Mouse (Mus musculus): ENCODE data around the gene Atp4a.
A peak's percentile ranks its signal among the peaks of the same experiment; 100 is the strongest.
"Not testable (repeated sequence)": the region's sequence is repeated elsewhere in the genome, so short reads cannot be mapped to it uniquely, and the experiment has no call there.

Gene Atp4a

GRCm38 (mm10) chr7:30730064-30730722, 18.2 kb downstream of the Atp4a start:
- peak; percentile 27 to 39 for DNase-seq

- DNase-seq, result no peak
Measured at GRCm38 (mm10) chr7:30736211-30736610, 24.2 kb downstream of the Atp4a start.

DNA sequence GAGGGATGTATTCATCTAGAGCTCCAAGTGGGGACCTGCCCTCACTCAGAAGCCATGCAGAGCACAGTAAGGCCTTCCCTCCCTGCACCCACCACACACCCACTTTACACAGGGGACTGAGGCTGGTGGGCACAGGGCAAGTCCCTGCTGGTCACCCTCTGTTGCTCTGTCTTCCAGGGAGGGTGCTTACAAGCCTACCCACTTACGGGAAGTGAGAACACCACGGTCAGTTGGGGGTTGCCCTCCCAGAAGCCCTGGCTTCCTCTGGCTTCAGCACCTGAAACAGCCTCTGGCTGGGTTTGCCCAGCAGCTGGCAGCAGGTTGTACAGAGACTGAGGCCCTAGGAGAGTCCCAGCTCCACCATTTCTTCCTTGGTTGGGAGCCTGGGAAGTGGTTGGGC, 30.6 kb downstream of the Atp4a start:
- not testable (repeated sequence) for DNase-seq

DNA sequence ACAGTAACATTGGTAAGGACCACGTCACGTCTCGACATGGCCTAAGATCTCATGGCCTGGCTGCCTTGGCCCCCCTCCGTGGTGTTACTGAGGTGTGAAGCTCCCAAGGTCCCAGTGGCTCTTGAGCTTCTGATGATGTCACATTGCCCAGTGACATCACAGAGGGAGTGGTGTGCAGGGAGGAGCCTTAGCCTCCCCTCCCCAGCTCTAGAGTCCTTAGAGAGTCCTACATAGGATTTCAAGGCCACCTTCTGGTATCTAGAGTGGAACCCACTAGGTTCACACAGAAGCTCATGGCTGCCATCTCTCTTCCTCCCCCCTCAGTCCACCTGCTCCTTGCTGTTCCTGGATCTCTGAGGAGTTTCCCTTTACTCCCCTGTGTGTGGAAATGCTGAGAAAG, 31.6 kb downstream of the Atp4a start, which contains the start of gene Gapdhs:
Gapdhs (minus strand) TSS at position 65 of the 400 bp plus-strand sequence.
- DNase-seq, result not testable (repeated sequence)

DNA sequence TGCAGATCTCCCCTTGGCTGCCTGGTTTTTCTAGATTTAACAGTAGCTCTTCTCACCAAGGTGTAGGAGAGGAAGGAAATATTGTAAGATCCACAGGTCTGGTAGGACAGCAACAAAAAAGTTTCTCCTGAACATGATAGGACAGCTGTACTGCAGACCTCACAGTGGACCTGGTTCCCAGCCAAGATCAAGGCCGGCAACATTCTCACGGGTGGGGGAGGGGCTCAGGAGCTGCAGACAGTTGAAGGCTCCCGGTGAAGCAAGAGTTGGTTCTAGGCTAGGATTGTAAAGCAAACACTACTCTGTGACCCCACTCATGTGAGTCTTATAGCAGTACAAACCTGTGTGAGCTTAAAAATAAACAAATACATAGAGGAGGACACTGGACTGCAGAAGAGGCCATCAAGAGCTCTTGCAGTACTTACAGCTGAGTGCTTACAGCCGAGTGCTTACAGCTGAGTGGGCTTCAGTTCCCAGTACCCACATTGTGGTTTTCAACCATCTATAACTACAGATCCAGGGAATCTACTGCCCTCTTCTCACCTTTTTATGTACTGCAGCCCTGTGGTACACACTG, 32.1 kb downstream of the Atp4a start:
- DNase-seq, result no peak

DNA sequence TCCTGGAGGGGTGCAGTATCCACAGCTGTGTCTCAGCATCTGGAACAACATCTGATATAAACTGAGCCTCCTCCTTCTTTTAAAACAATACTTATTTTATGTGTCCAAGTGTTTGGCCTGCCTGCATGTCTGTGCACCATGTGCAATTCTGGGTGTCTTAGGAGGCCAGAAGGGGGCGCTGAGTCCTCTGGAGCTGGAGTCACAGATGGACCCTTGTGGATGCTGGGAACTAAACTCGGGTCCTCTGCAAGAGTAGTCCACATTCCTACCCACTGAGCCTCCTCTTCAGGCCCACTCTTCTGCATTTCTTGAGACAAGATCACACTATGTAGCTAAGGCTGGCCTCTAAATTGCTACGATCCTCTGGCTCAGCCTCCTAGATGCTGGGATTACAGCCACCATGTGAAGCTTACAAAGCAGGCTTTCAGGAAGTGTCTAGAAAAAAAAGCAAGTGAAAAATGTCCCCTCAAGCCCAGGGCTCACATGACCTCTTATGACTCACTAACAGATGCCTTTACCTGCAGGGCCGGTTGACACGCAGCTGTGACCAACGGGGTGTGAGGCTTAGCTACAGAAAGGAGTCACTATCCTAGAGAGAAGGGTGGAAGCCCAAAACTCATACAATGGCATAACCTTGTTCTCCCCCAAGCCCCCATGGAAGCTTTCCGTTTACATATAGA, 35.7 kb downstream of the Atp4a start:
- no peak for DNase-seq

GRCm38 (mm10) chr7:30749824-30750606, 38.0 kb downstream of the Atp4a start:
- DNase-seq, result no peak

- DNase-seq, result no peak
Measured at GRCm38 (mm10) chr7:30751086-30751669, 39.2 kb downstream of the Atp4a start, which contains the start of gene Sbsn. Gene Sbsn (plus strand): TSS chr7:30751471.

GRCm38 (mm10) chr7:30757001-30757400, 45.0 kb downstream of the Atp4a start:
- DNase-seq, result no peak

DNA sequence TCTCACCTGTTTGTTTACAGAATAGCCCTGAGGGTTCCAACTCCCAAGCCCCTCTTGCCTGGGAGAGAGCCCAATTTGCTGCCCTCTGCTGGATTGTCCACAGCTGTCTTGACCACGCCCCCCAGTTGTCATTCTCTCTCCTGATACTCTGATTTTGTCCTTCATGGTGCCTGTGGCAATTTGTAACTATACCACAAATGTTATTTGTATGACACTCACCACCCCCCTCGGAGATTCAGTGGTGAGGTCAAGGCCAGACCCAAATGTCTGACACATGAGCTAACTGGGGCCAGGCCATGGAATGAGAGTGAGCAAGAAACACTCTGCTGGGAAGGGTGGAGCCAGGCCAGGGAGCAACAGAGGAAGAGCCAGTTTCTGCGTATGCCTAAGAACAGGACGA, 46.8 kb downstream of the Atp4a start:
- peak in 1 of 2 experiments; percentile 9 for DNase-seq

DNA sequence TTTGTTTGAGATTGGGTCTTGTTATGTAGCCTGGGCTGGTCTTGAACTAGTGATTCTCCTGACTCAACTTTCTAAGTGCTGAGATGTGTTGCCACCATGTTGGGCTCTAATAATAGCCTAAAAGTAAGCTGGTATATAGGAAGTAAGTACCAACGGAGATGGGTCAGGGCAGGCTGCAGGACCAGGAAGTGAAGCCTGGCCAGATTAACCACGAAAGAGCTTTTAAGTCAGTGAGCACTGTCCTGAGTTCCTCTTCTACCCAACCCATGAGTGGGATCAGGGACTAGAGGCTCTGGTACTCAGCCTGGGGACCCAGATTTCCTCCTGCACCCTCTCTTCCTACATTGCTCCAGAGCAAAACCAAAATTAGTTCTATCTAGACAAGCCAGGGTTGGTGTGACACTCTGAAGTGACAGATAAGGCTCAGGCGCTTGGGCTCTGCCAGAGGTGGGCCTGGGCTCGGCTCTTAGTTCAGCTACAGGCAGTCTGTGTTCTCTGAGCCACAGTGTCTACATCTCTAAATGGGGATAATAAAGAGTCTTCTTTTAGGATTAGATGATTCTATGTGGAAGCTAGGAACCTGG, 49.9 kb downstream of the Atp4a start:
- DNase-seq, result no peak

DNA sequence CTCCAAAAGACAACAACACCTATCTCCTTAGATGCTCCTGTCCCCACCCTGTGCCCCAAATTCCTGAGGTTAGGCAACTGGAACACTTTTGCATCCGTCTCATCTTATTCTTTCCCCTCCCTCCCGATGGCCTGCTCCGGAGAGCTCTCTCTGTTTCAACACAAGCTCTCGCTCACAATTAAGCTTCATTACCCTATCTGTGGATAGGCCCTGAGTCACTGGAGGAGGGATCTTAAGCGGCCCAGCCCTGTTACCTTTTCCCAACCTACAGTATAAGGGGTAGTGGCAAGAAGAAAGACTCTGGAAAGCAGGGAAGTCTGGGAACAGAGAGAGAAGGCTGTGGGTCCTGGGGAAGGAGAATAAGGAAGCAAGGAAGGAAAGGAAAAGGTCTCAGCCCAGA, 51.4 kb downstream of the Atp4a start, which contains the start of gene Dmkn:
Dmkn (plus strand) TSS at position 301 of the 400 bp plus-strand sequence.
- no peak for DNase-seq

DNA sequence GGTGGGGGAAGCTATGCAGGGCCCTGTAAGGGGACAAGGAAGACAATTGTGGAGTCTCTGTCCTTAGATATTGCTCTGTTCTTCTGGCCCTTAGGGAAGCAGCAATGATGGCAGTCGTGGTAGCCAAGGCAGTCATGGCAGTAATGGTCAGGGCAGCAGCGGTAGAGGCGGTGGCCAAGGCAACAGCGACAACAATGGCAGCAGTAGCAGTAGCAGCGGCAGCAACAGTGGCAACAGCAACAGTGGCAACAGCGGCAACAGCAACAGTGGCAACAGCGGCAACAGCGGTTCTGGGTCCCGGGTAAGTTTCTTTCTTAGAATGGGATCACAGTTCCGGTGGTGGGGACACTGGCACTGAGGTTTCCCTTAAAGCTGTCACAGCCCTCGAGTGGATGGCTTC, 53.2 kb downstream of the Atp4a start:
- DNase-seq, result no peak

DNA sequence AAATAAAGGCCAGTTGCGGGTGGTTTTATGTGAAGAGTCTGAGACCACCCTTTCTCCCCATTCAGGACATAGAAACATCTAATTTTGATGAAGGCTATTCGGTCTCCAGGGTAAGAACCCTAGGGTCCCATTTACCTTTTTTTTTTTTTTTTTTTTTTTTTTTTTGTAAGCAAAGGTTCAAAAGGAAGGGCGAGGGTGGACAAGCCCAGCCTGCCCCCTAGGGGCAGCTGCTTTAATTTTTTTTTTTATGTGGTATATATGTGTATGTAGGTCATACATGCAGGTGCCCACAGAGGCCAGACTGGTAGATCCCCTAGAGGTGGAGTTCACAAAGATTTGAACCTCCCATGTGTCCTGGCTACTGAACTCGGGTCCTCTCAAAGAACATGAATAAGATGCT, 54.4 kb downstream of the Atp4a start:
- DNase-seq, result no peak

- no peak for DNase-seq
Measured at GRCm38 (mm10) chr7:30769236-30769635, 57.2 kb downstream of the Atp4a start.

All from cerebellum, postnatal 25 days (tissue).